Mouse (Mus musculus) frontal cortex, adult (tissue): Measurements from ENCODE around the gene Prkab1.
A peak's percentile ranks its signal among the peaks of the same experiment; 100 is the strongest.

Experiments
- ATAC-seq: cut with Nextera tagmentation; 2 replicates; pipeline ENCODE4 v1.9.2; 2017; ENCODE audit warnings: mild to moderate bottlenecking, moderate library complexity, mixed read lengths; ENCODE audit not compliant: low TSS enrichment

The Prkab1 gene

GRCm38 (mm10) chr5:116024327-116024739 lies at the start of gene Prkab1:
TSS of gene Prkab1 (minus strand) at chr5:116024508.
- peak; percentile 99 for ATAC-seq

GRCm38 (mm10) chr5:116069618-116070017 lies 45.3 kb upstream of the Prkab1 start:
- ATAC-seq, result no peak

GRCm38 (mm10) chr5:116052826-116053225 lies 28.5 kb upstream of the Prkab1 start:
- ATAC-seq, result no peak

GRCm38 (mm10) chr5:116052171-116052570 lies 27.9 kb upstream of the Prkab1 start:
- no peak for ATAC-seq

- no peak for ATAC-seq
Observed at GRCm38 (mm10) chr5:116049821-116050220, 25.5 kb upstream of the Prkab1 start.

GRCm38 (mm10) chr5:116048321-116048720 lies 24.0 kb upstream of the Prkab1 start:
- ATAC-seq, result no peak

GRCm38 (mm10) chr5:116046246-116046645 lies 21.9 kb upstream of the Prkab1 start:
- no peak for ATAC-seq

GRCm38 (mm10) chr5:116045581-116045980 lies 21.3 kb upstream of the Prkab1 start:
- no peak for ATAC-seq

- no peak for ATAC-seq
Observed at GRCm38 (mm10) chr5:116042241-116042640, 17.9 kb upstream of the Prkab1 start.

- no peak for ATAC-seq
Observed at GRCm38 (mm10) chr5:116039706-116040105, 15.4 kb upstream of the Prkab1 start.

GRCm38 (mm10) chr5:116037731-116038130 lies 13.4 kb upstream of the Prkab1 start:
- no peak for ATAC-seq

GRCm38 (mm10) chr5:116036465-116036864 lies 12.2 kb upstream of the Prkab1 start:
- no peak for ATAC-seq

GRCm38 (mm10) chr5:116031190-116031577 lies 6.9 kb upstream of the Prkab1 start:
- peak; percentile 72; the same call in 1 of the 2 replicates for ATAC-seq

GRCm38 (mm10) chr5:116030566-116031189 lies 6.4 kb upstream of the Prkab1 start:
- no peak; the same call in 1 of the 2 replicates for ATAC-seq

- ATAC-seq, result no peak
Observed at GRCm38 (mm10) chr5:116029071-116029470, 4.8 kb upstream of the Prkab1 start.

- ATAC-seq, result no peak
Observed at GRCm38 (mm10) chr5:116026561-116026960, 2.3 kb upstream of the Prkab1 start.

GRCm38 (mm10) chr5:116026107-116026506 lies 1.8 kb upstream of the Prkab1 start:
- no peak for ATAC-seq

- peak; percentile 33 for ATAC-seq
Observed at GRCm38 (mm10) chr5:116023821-116024284, 455 bp downstream of the Prkab1 start.

GRCm38 (mm10) chr5:116023251-116023661 lies 1.1 kb downstream of the Prkab1 start:
- peak; percentile 20; the same call in 1 of the 2 replicates for ATAC-seq

- ATAC-seq, result no peak
Observed at GRCm38 (mm10) chr5:116022658-116023200, 1.6 kb downstream of the Prkab1 start.

GRCm38 (mm10) chr5:116022131-116022530 lies 2.2 kb downstream of the Prkab1 start:
- ATAC-seq, result no peak

GRCm38 (mm10) chr5:116021552-116021951 lies 2.8 kb downstream of the Prkab1 start:
- ATAC-seq, result no peak

- no peak for ATAC-seq
Observed at GRCm38 (mm10) chr5:116019371-116019770, 4.9 kb downstream of the Prkab1 start.

GRCm38 (mm10) chr5:116018784-116019183 lies 5.5 kb downstream of the Prkab1 start:
- no peak for ATAC-seq
